Mouse (Mus musculus) intestine, embryonic 16.5 days (tissue): ENCODE measurements around the gene Dscam. TPM values are rescaled to one million over a fixed set of nuclear protein-coding genes. Genes with fewer than 3 reads are reported as not detected.
A peak's percentile ranks its signal among the peaks of the same experiment; 100 is the strongest.

Experiments used
- ATAC-seq: fragments of 200-750 bp; cut with Nextera tagmentation; 2 replicates; pipeline ENCODE4 v1.8.0; 2017; ENCODE audit warnings: moderate TSS enrichment, moderate library complexity
- H3K27ac ChIP-seq: fragments of 300-500 bp; sonication (generic); 2 replicates; pipeline ENCODE4 v1.5.1; 2014; ENCODE audit warnings: mild to moderate bottlenecking, low read length
- H3K27me3 ChIP-seq: fragments of 300-500 bp; sonication (generic); replicated peaks from 2 replicates; pipeline ENCODE4 v1.6.1; 2014; ENCODE audit warnings: low read length, control low read depth, mixed read lengths; ENCODE audit not compliant: control insufficient read depth, insufficient read depth
- H3K36me3 ChIP-seq: fragments of 300-500 bp; sonication (generic); 2 replicates; pipeline ENCODE4 v1.6.1; 2014; ENCODE audit warnings: low read length, control low read depth; ENCODE audit not compliant: control insufficient read depth, insufficient read depth
- H3K4me1 ChIP-seq: fragments of 300-500 bp; sonication (generic); 2 replicates; pipeline ENCODE4 v1.6.1; 2014; ENCODE audit warnings: low read length, control low read depth, mixed read lengths; ENCODE audit not compliant: control insufficient read depth, insufficient read depth
- H3K4me2 ChIP-seq: fragments of 300-500 bp; sonication (generic); 2 replicates; pipeline ENCODE4 v1.6.1; 2014; ENCODE audit warnings: low read depth, low read length, control low read depth
- H3K4me3 ChIP-seq: fragments of 300-500 bp; sonication (generic); 2 replicates; pipeline ENCODE4 v1.5.1; 2014; ENCODE audit warnings: mild to moderate bottlenecking, low read length
- H3K9ac ChIP-seq: fragments of 300-500 bp; sonication (generic); 2 replicates; pipeline ENCODE4 v1.6.1; 2014; ENCODE audit warnings: low read depth, low read length
- H3K9me3 ChIP-seq: fragments of 300-500 bp; sonication (generic); 2 replicates; pipeline ENCODE4 v1.6.1; 2016; ENCODE audit warnings: low read length, control low read depth; ENCODE audit not compliant: control insufficient read depth
- WGBS: fragments of 180-500 bp; shearing (Covaris S2); extraction: QIAGEN DNeasy Blood & Tissue Kit; methylation state at CpG from one replicate; pipeline ENCODE4 v1.1.7; 2014; 5-methylcytosine and 5-hydroxymethylcytosine counted together
- polyA plus RNA-seq: library from polyadenylated mRNA; unstranded; fragments of >200 nt; fragmentation: Nextera tagmentation; extraction: Ambion mirVana; gene quantifications from 2 replicates; pipeline ENCODE4 v1.2.1, GENCODE M21; 2015

Dscam gene
- polyA plus RNA-seq, 1 experiment from 2014 or later: 0.21 TPM

- Histone ChIP-seq H3K9ac (no peak overlapping the region), H3K4me2 (no peak overlapping the region), H3K36me3 (no peaks in the 10 kb centered on the region), H3K27me3 (no peaks in the 10 kb centered on the region), H3K9me3 (no peaks in the 10 kb centered on the region), H3K4me1 (no peaks in the 10 kb centered on the region), H3K27ac (no peak overlapping the region), H3K4me3 (no peak overlapping the region)
- no peak for ATAC-seq
- WGBS: 80% methylated on average over 2 of the region's 2 CpGs
Measured at GRCm38 (mm10) chr16:96912103-96912502, 258.4 kb downstream of the Dscam start.

DNA sequence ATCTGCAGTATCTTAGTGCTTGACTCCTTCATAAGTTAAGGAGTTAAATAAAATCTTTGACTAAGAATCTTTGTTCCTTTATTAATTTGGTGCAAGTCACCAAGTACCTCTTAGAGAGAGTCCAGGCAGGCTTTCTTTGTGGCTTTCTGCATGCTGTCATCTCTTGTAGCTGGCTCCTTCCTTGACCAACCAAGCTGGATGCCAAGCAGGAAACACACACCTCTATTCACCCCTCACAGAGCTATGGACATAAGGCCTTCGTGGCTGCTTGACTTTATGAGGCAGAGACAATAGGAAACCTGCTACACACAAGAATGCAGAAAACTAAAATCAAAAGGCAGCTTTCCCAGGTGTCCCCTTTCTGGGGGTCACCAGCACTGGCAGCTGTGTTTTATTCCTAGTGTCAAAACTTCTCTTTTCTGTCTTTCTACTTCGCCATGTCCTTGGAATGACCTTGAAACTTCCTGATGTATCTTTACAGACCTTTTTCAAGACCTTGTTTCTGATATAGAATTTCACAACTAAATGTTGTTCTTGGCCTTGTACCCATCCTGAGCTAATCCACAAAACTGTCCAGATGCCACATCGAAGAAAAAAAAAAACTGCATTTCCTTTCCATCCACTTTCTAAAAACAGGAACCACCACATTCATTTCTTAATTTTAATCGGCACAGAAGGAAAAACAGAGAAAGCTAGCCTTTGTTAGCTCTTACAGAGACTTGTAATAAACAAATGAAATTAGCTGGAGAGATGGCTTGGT lies 260.0 kb downstream of the Dscam start:
- Histone ChIP-seq H3K4me2 (no peak overlapping the region), H3K9ac (no peak overlapping the region), H3K27me3 (no peaks in the 10 kb centered on the region), H3K27ac (no peak overlapping the region), H3K9me3 (no peaks in the 10 kb centered on the region), H3K4me3 (no peak overlapping the region), H3K36me3 (no peaks in the 10 kb centered on the region), H3K4me1 (no peaks in the 10 kb centered on the region)
- WGBS: 61% methylated on average over 4 of the region's 4 CpGs
- no peak for ATAC-seq

GRCm38 (mm10) chr16:96907818-96908217 lies 262.7 kb downstream of the Dscam start:
- Histone ChIP-seq H3K4me1 (no peaks in the 10 kb centered on the region), H3K9ac (no peak overlapping the region), H3K27ac (no peak overlapping the region), H3K4me2 (no peak overlapping the region), H3K9me3 (no peaks in the 10 kb centered on the region), H3K27me3 (no peaks in the 10 kb centered on the region), H3K36me3 (no peaks in the 10 kb centered on the region), H3K4me3 (no peak overlapping the region)
- 89% methylated on average over 1 of the region's 1 CpGs for WGBS
- no peak for ATAC-seq

DNA sequence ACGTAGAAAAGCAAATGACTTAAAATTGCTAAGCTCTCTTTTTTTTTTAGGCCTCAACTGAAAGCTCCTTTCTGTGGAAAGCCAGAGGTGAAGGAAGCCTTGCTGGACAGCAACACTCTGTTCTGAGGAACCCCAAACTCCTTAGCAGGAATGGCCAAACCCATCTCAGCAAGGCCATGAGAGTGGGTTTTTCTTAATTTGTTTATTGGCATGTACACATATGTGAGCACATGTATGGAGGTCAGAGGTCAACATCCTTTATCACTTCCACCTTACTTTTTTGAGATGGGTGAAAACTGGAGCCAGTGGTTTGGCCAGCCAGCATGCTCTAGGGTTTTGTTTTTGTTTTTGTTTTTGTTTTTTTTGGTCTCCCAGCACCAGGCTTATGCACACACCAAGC lies 263.5 kb downstream of the Dscam start:
- Histone ChIP-seq H3K9me3 (no peaks in the 10 kb centered on the region), H3K27ac (no peak overlapping the region), H3K9ac (no peak overlapping the region), H3K4me3 (no peak overlapping the region), H3K36me3 (no peaks in the 10 kb centered on the region), H3K27me3 (no peaks in the 10 kb centered on the region), H3K4me1 (no peaks in the 10 kb centered on the region), H3K4me2 (no peak overlapping the region)
- ATAC-seq: no peak
- 65% methylated on average over 1 of the region's 1 CpGs for WGBS

- Histone ChIP-seq H3K9ac (no peak overlapping the region), H3K4me3 (no peak overlapping the region), H3K4me2 (no peak overlapping the region), H3K4me1 (no peaks in the 10 kb centered on the region), H3K36me3 (no peaks in the 10 kb centered on the region), H3K27ac (no peak overlapping the region), H3K9me3 (no peaks in the 10 kb centered on the region), H3K27me3 (no peaks in the 10 kb centered on the region)
- ATAC-seq: peak; percentile 53; the same call in 1 of the 2 replicates
- 77% methylated on average over 2 of the region's 2 CpGs for WGBS
Measured at GRCm38 (mm10) chr16:96906630-96907029, 263.9 kb downstream of the Dscam start.

DNA sequence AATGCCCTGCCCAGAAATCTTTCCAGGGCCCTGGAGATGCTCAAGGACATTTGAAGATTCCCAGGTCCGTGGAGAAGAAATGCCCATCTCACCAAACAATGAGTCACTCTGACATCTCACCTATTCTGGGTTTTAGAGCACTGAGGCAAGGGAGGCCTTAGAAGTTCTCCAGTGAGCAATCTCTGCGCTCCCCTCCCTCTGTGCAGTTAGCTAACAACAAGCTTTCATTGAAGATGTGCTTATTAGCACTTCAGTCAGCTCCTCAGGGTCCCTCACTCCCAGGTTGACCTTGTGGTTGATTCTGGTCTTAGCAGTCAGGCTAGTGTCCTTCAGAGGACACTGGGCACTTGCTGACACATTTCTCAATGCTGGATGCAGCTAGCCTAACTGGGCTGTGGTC lies 265.8 kb downstream of the Dscam start:
- Histone ChIP-seq H3K36me3 (no peaks in the 10 kb centered on the region), H3K27me3 (no peaks in the 10 kb centered on the region), H3K4me2 (no peak overlapping the region), H3K9ac (no peak overlapping the region), H3K27ac (no peak overlapping the region), H3K4me3 (no peak overlapping the region), H3K9me3 (no peaks in the 10 kb centered on the region), H3K4me1 (no peaks in the 10 kb centered on the region)
- ATAC-seq: no peak
- 39% methylated on average over 2 of the region's 2 CpGs for WGBS

GRCm38 (mm10) chr16:96904359-96904758 lies 266.2 kb downstream of the Dscam start:
- Histone ChIP-seq H3K27ac (no peak overlapping the region), H3K36me3 (no peaks in the 10 kb centered on the region), H3K27me3 (no peaks in the 10 kb centered on the region), H3K9me3 (no peaks in the 10 kb centered on the region), H3K4me3 (no peak overlapping the region), H3K9ac (no peak overlapping the region), H3K4me2 (no peak overlapping the region), H3K4me1 (no peaks in the 10 kb centered on the region)
- ATAC-seq: no peak
- WGBS: 19% methylated on average over 2 of the region's 2 CpGs

DNA sequence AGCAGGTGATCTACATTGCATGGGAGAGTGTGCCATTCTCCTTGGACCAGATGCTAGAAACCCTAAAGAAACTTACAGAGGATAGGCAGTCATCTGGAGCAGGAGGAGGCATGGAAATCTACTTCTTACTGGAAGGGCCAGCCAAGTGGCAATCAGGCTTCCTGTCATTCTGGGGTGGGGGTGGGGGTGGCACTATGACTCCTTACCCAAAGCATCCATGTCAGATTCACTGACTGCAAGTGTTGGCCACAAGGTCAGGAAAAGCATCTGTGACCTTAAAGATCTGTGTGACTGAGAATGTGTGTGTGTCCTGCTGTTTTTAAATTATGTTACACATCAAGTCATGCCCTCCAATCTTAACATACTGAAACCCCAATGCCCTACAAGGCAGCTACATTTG lies 268.0 kb downstream of the Dscam start:
- H3K4me1 ChIP-seq: no peaks in the 10 kb centered on the region
- no peaks in the 10 kb centered on the region for H3K36me3 ChIP-seq
- H3K27me3 ChIP-seq: no peaks in the 10 kb centered on the region
- H3K4me2 ChIP-seq: no peak overlapping the region
- no peaks in the 10 kb centered on the region for H3K9me3 ChIP-seq
- no peak overlapping the region for H3K9ac ChIP-seq
- H3K27ac ChIP-seq: no peak overlapping the region
- ATAC-seq: no peak
- H3K4me3 ChIP-seq: no peak overlapping the region

GRCm38 (mm10) chr16:96901234-96902014 lies 269.1 kb downstream of the Dscam start:
- Histone ChIP-seq H3K9me3 (no peaks in the 10 kb centered on the region), H3K9ac (no peak overlapping the region), H3K36me3 (no peaks in the 10 kb centered on the region), H3K4me1 (no peaks in the 10 kb centered on the region), H3K27ac (no peak overlapping the region), H3K4me3 (no peak overlapping the region), H3K4me2 (no peak overlapping the region), H3K27me3 (no peaks in the 10 kb centered on the region)
- ATAC-seq: no peak
- WGBS: 54% methylated on average over 3 of the region's 3 CpGs
